Mouse (Mus musculus) frontal cortex, adult (tissue): ENCODE results near the gene Zc2hc1c.
"Not testable (repeated sequence)": the region's sequence is repeated elsewhere in the genome, so short reads cannot be mapped to it uniquely, and the experiment has no call there.

Experiments
- ATAC-seq: cut with Nextera tagmentation; 2 replicates; pipeline ENCODE4 v1.9.2; 2017; ENCODE audit warnings: mild to moderate bottlenecking, moderate library complexity, mixed read lengths; ENCODE audit not compliant: low TSS enrichment

Zc2hc1c gene

GRCm38 (mm10) chr12:85288486-85289156 lies at the start of gene Zc2hc1c:
Zc2hc1c (plus strand) TSS chr12:85288591.
- ATAC-seq: peak; percentile 92

GRCm38 (mm10) chr12:85252083-85252482 lies 36.3 kb upstream of the Zc2hc1c start:
- ATAC-seq: peak; percentile 64; the same call in 1 of the 2 replicates

GRCm38 (mm10) chr12:85256074-85256751 lies 32.2 kb upstream of the Zc2hc1c start:
- ATAC-seq: no peak

GRCm38 (mm10) chr12:85257008-85257639 lies 31.3 kb upstream of the Zc2hc1c start:
- no peak for ATAC-seq

- no peak; the same call in 1 of the 2 replicates for ATAC-seq
These were observed 25.9 kb upstream of the Zc2hc1c start for GRCm38 (mm10) chr12:85262489-85262888.

- peak; percentile 83 for ATAC-seq
These were observed 25.2 kb upstream of the Zc2hc1c start for GRCm38 (mm10) chr12:85263190-85263589.

GRCm38 (mm10) chr12:85264531-85264930 lies 23.9 kb upstream of the Zc2hc1c start:
- ATAC-seq: no peak

- no peak for ATAC-seq
These were observed 23.5 kb upstream of the Zc2hc1c start for GRCm38 (mm10) chr12:85264940-85265339.

GRCm38 (mm10) chr12:85266248-85266647 lies 22.1 kb upstream of the Zc2hc1c start:
- ATAC-seq: no peak

- ATAC-seq: no peak
These were observed 18.6 kb upstream of the Zc2hc1c start for GRCm38 (mm10) chr12:85269821-85270220.

- ATAC-seq: peak; percentile 95
These were observed 18.1 kb upstream of the Zc2hc1c start, which contains the start of gene Mlh3 for GRCm38 (mm10) chr12:85270319-85270718. Mlh3 (minus strand) TSS chr12:85270599.

- no peak for ATAC-seq
These were observed 17.1 kb upstream of the Zc2hc1c start for GRCm38 (mm10) chr12:85271132-85271842.

- no peak for ATAC-seq
These were observed 16.6 kb upstream of the Zc2hc1c start for GRCm38 (mm10) chr12:85271843-85272206.

- ATAC-seq: no peak
These were observed 14.9 kb upstream of the Zc2hc1c start for GRCm38 (mm10) chr12:85273508-85273907.

GRCm38 (mm10) chr12:85276273-85276672 lies 12.1 kb upstream of the Zc2hc1c start:
- no peak for ATAC-seq

GRCm38 (mm10) chr12:85278919-85279318 lies 9.5 kb upstream of the Zc2hc1c start:
- no peak for ATAC-seq

- ATAC-seq: peak; percentile 38
These were observed 8.9 kb upstream of the Zc2hc1c start for GRCm38 (mm10) chr12:85279396-85280080.

GRCm38 (mm10) chr12:85280105-85280844 lies 8.1 kb upstream of the Zc2hc1c start:
- ATAC-seq: peak; percentile 99

GRCm38 (mm10) chr12:85280845-85281651 lies 7.3 kb upstream of the Zc2hc1c start:
- ATAC-seq: no peak

- ATAC-seq: not testable (repeated sequence)
These were observed 6.6 kb upstream of the Zc2hc1c start for GRCm38 (mm10) chr12:85281756-85282155.
